Mouse (Mus musculus): ENCODE data around the gene 4933411K16Rik.

DNA sequence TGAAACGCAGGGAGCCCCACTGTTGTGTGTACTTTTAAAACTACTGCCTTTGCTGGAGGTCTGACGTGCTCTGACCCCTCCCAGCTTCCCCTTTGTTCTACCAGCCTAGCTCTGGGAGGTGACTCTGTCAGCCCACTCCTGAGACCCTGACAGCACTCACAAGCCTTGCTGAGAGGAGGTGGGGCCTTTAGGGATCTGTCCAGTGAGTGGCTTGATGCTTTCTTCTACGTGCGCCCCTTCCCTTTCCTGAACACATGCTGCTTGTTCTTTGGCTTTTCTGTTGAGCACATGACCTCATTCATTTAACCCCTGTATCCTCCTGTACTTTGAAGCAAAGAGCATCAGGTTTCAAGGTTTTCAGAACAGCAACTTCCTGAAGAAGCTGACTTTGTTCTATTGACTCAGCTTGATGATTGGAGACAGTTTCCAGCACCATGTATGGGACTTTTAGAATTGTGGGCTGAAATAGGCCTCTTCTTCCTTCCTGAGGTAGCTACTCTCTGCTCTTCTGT, 33.0 kb upstream of the 4933411K16Rik start:
- no peak for TF ChIP-seq CTCF (IDR thresholded peaks at IDR 0.05; ENCODE audit: control insufficient read depth, insufficient read depth, insufficient read length)
- TF ChIP-seq CEBPB (IDR thresholded peaks at IDR 0.05; ENCODE audit: low read depth), result no peak
